Mouse (Mus musculus) midbrain, postnatal 0 days (tissue): ENCODE data around the gene Kcnj8. TPM values are rescaled to one million over a fixed set of nuclear protein-coding genes. Genes with fewer than 3 reads are reported as not detected.

Source experiments
- ATAC-seq: fragments of 200-750 bp; cut with Nextera tagmentation; 2 replicates; pipeline ENCODE4 v1.8.0; 2017; ENCODE audit warnings: moderate number of reproducible peaks, mild to moderate bottlenecking, moderate TSS enrichment, moderate library complexity; ENCODE audit not compliant: low FRiP score
- DNase-seq: peaks from one replicate; pipeline ENCODE4 v3.0.0-alpha.2; 2015; ENCODE audit warnings: low spot score
- H3K27ac ChIP-seq: fragments of 300-500 bp; sonication (generic); 2 replicates; pipeline ENCODE4 v1.5.1; 2014; ENCODE audit warnings: low read depth, mild to moderate bottlenecking, low read length, mixed read lengths
- H3K27me3 ChIP-seq: fragments of 300-500 bp; sonication (generic); 2 replicates; pipeline ENCODE4 v1.6.1; 2014; ENCODE audit warnings: low read length, control low read depth, mixed read lengths; ENCODE audit not compliant: insufficient read depth
- H3K36me3 ChIP-seq: fragments of 300-500 bp; sonication (generic); 2 replicates; pipeline ENCODE4 v1.6.1; 2014; ENCODE audit warnings: low read length, control low read depth, mixed read lengths; ENCODE audit not compliant: insufficient read depth
- H3K4me1 ChIP-seq: fragments of 300-500 bp; sonication (generic); 2 replicates; pipeline ENCODE4 v1.6.1; 2014; ENCODE audit warnings: mild to moderate bottlenecking, control low read depth, antibody characterized with exemption, low read length, mixed read lengths; ENCODE audit not compliant: insufficient read depth
- H3K4me2 ChIP-seq: fragments of 300-500 bp; sonication (generic); 2 replicates; pipeline ENCODE4 v1.6.1; 2014; ENCODE audit warnings: low read depth, mild to moderate bottlenecking, low read length, mixed read lengths; ENCODE audit not compliant: poor library complexity, severe bottlenecking
- H3K4me3 ChIP-seq: fragments of 300-500 bp; sonication (generic); 2 replicates; pipeline ENCODE4 v1.5.1; 2014; ENCODE audit warnings: low read depth, mild to moderate bottlenecking, low read length, moderate library complexity
- H3K9ac ChIP-seq: fragments of 300-500 bp; sonication (generic); replicated peaks from 2 replicates; pipeline ENCODE4 v1.6.1; 2014; ENCODE audit warnings: mild to moderate bottlenecking, low read length, moderate library complexity, mixed read lengths; ENCODE audit not compliant: poor library complexity, severe bottlenecking
- H3K9me3 ChIP-seq: fragments of 300-500 bp; sonication (generic); 2 replicates; pipeline ENCODE4 v1.6.1; 2016; ENCODE audit warnings: low read length, control low read depth
- CTCF ChIP-seq: IDR thresholded peaks from 2 replicates; pipeline ENCODE4 v1.5.1; 2016; ENCODE audit warnings: antibody characterized with exemption, mild to moderate bottlenecking
- WGBS: fragments of 180-500 bp; shearing (Covaris S2); extraction: QIAGEN DNeasy Blood & Tissue Kit; methylation state at CpG from one replicate; pipeline ENCODE4 v1.1.7; 2014; 5-methylcytosine and 5-hydroxymethylcytosine counted together
- polyA plus RNA-seq: library from polyadenylated mRNA; unstranded; fragments of >200 nt; fragmentation: Nextera tagmentation; extraction: Ambion mirVana; gene quantifications from 2 replicates; pipeline ENCODE4 v1.2.1, GENCODE M21; 2015
- total RNA-seq: library from RNA; depleted of rRNA; stranded (reverse); fragments of >200 nt; gene quantifications from 2 replicates; pipeline ENCODE4 v1.2.3, GENCODE M21; 2014

Kcnj8 gene
- total and polyA plus RNA-seq, 2 experiments from 2014 or later: 7.3 to 7.6 TPM

- TF ChIP-seq CTCF: no peak
- ATAC-seq (no peak), DNase-seq (no peak)
- H3K36me3 ChIP-seq: no peaks in the 10 kb centered on the region
- 85% methylated on average over 6 of the region's 6 CpGs for WGBS
- H3K27ac ChIP-seq: no peak overlapping the region
- no peak overlapping the region for H3K4me2 ChIP-seq
- no peak overlapping the region for H3K9ac ChIP-seq
- H3K4me1 ChIP-seq: no peaks in the 10 kb centered on the region
- no peak overlapping the region for H3K4me3 ChIP-seq
- no peaks in the 10 kb centered on the region for H3K27me3 ChIP-seq
- H3K9me3 ChIP-seq: no peaks in the 10 kb centered on the region
Observed at GRCm38 (mm10) chr6:142542800-142543175, 28.6 kb downstream of the Kcnj8 start.

GRCm38 (mm10) chr6:142542082-142542799 is 29.2 kb downstream of the Kcnj8 start:
- no peak overlapping the region for H3K4me3 ChIP-seq
- no peaks in the 10 kb centered on the region for H3K9me3 ChIP-seq
- no peaks in the 10 kb centered on the region for H3K4me1 ChIP-seq
- no peak overlapping the region for H3K4me2 ChIP-seq
- no peaks in the 10 kb centered on the region for H3K27me3 ChIP-seq
- no peaks in the 10 kb centered on the region for H3K36me3 ChIP-seq
- no peak for TF ChIP-seq CTCF
- no peak for DNase-seq
- H3K27ac ChIP-seq: no peak overlapping the region
- no peak for ATAC-seq
- 89% methylated on average over 8 of the region's 8 CpGs for WGBS
- no peak overlapping the region for H3K9ac ChIP-seq

- WGBS: 87% methylated on average over 10 of the region's 10 CpGs
- TF ChIP-seq CTCF: no peak
- H3K4me1 ChIP-seq: no peaks in the 10 kb centered on the region
- ATAC-seq: no peak
- no peaks in the 10 kb centered on the region for H3K9me3 ChIP-seq
- no peak overlapping the region for H3K27ac ChIP-seq
- DNase-seq: no peak
- H3K27me3 ChIP-seq: no peaks in the 10 kb centered on the region
- H3K4me3 ChIP-seq: no peak overlapping the region
- H3K9ac ChIP-seq: no peak overlapping the region
- no peaks in the 10 kb centered on the region for H3K36me3 ChIP-seq
- no peak overlapping the region for H3K4me2 ChIP-seq
Observed at GRCm38 (mm10) chr6:142540561-142541160, 30.8 kb downstream of the Kcnj8 start.

GRCm38 (mm10) chr6:142540131-142540530 is 31.3 kb downstream of the Kcnj8 start:
- Histone ChIP-seq H3K9ac (no peak overlapping the region), H3K9me3 (no peaks in the 10 kb centered on the region), H3K27ac (no peak overlapping the region), H3K4me1 (no peaks in the 10 kb centered on the region), H3K27me3 (no peaks in the 10 kb centered on the region), H3K4me2 (no peak overlapping the region), H3K4me3 (no peak overlapping the region), H3K36me3 (no peaks in the 10 kb centered on the region)
- no peak for DNase-seq
- no peak for ATAC-seq
- 86% methylated on average over 5 of the region's 5 CpGs for WGBS
- TF ChIP-seq CTCF: no peak

GRCm38 (mm10) chr6:142538503-142538902 is 32.9 kb downstream of the Kcnj8 start:
- Histone ChIP-seq H3K4me1 (no peaks in the 10 kb centered on the region), H3K9me3 (no peaks in the 10 kb centered on the region), H3K9ac (no peak overlapping the region), H3K4me2 (no peak overlapping the region), H3K4me3 (no peak overlapping the region), H3K36me3 (no peaks in the 10 kb centered on the region), H3K27ac (no peak overlapping the region), H3K27me3 (no peaks in the 10 kb centered on the region)
- ATAC-seq (no peak), DNase-seq (no peak)
- 84% methylated on average over 17 of the region's 17 CpGs for WGBS
- no peak for TF ChIP-seq CTCF

GRCm38 (mm10) chr6:142533412-142533811 is 38.0 kb downstream of the Kcnj8 start:
- Histone ChIP-seq H3K27ac (no peak overlapping the region), H3K4me1 (no peaks in the 10 kb centered on the region), H3K9ac (no peak overlapping the region), H3K9me3 (no peaks in the 10 kb centered on the region), H3K4me3 (no peak overlapping the region), H3K4me2 (no peak overlapping the region), H3K36me3 (no peaks in the 10 kb centered on the region), H3K27me3 (no peaks in the 10 kb centered on the region)
- WGBS: 83% methylated on average over 5 of the region's 5 CpGs
- TF ChIP-seq CTCF: no peak
- DNase-seq: no peak
- no peak for ATAC-seq
